In genomic region chr8:84844397-84845070, GRCm38 (mm10) we compare ENCODE assay signal across 8 mouse cellular contexts. TPM values are rescaled to one million over a fixed set of nuclear protein-coding genes. Genes with fewer than 3 reads are reported as not detected.
DNase-seq lines count a peak whose midpoint lies in the region; ATAC-seq and TF ChIP-seq lines count a peak whose summit lies in the region.

No protein-coding gene starts in this region.

- peak overlapping the region; percentile 99 for H3K9ac ChIP-seq in heart, embryonic 11.5 days (ENCODE audit: low read depth, low read length)
- H3K9ac ChIP-seq in hindbrain, embryonic 11.5 days (ENCODE audit: low read depth, low read length): peak overlapping the region; percentile 99; the same call in 1 of the 2 replicates

- ATAC-seq in heart, embryonic 11.5 days (replicated peaks; ENCODE audit: insufficient number of reproducible peaks, low FRiP score, low TSS enrichment): no peak
- no peak for ATAC-seq in G1E (ENCODE audit: extremely low read depth, insufficient number of reproducible peaks, low FRiP score, poor library complexity, severe bottlenecking)
- no peak for ATAC-seq in hindbrain, embryonic 11.5 days (ENCODE audit: low FRiP score)

- peaks cover 30% of the 10 kb centered on the region for H3K4me1 ChIP-seq in heart, embryonic 11.5 days (ENCODE audit: control insufficient read depth, insufficient read depth, low read length)
- peaks cover 59% of the 10 kb centered on the region for H3K4me1 ChIP-seq in G1E (ENCODE audit: insufficient read depth, low read depth, low read length)
- H3K4me1 ChIP-seq in hindbrain, embryonic 11.5 days (replicated peaks; ENCODE audit: control insufficient read depth, insufficient read depth, low read length): peaks cover 8% of the 10 kb centered on the region
- peaks cover 50% of the 10 kb centered on the region for H3K4me1 ChIP-seq in midbrain, embryonic 10.5 days

- TF ChIP-seq CTCF in G1E (IDR thresholded peaks at IDR 0.05; ENCODE audit: low read depth, low read length): no peak

- H3K27ac ChIP-seq in heart, embryonic 11.5 days (ENCODE audit: low read depth, low read length): no peak overlapping the region
- H3K27ac ChIP-seq in hindbrain, embryonic 11.5 days (ENCODE audit: low read depth, low read length): no peak overlapping the region
- H3K27ac ChIP-seq in midbrain, embryonic 10.5 days (replicated peaks): no peak overlapping the region

- DNase-seq in heart, adult 8-10 months (ENCODE audit: low spot score): no peak
- no peak for DNase-seq in G1E (ENCODE audit: low spot score)
- no peak for DNase-seq in hindbrain, embryonic 11.5 days (ENCODE audit: low spot score)
- no peak for DNase-seq in midbrain, embryonic 10.5 days (ENCODE audit: low spot score)
- no peak for DNase-seq in natural killer cell, adult 2 months (ENCODE audit: low spot score in 2 of 2)
- no peak for DNase-seq in layer of hippocampus, adult 9-10 months (ENCODE audit: low spot score)
- no peak for DNase-seq in cerebellum, postnatal 10 days

- H3K27me3 ChIP-seq in heart, embryonic 11.5 days (ENCODE audit: control insufficient read depth, insufficient read depth, low read length): no peaks in the 10 kb centered on the region
- H3K27me3 ChIP-seq in G1E (ENCODE audit: insufficient read depth, low read length): no peaks in the 10 kb centered on the region
- no peaks in the 10 kb centered on the region for H3K27me3 ChIP-seq in hindbrain, embryonic 11.5 days (ENCODE audit: control insufficient read depth, insufficient read depth, low read length)
- H3K27me3 ChIP-seq in midbrain, embryonic 10.5 days (ENCODE audit: low read depth, poor library complexity, severe bottlenecking): no peaks in the 10 kb centered on the region

- peak overlapping the region; percentile 69 for H3K4me2 ChIP-seq in heart, embryonic 11.5 days
- peak overlapping the region; percentile 74 for H3K4me2 ChIP-seq in hindbrain, embryonic 11.5 days (replicated peaks; ENCODE audit: low read depth, low read length)

- H3K36me3 ChIP-seq in heart, embryonic 11.5 days (ENCODE audit: control insufficient read depth, insufficient read depth, low read length): peaks cover 30% of the 10 kb centered on the region
- peaks cover 55% of the 10 kb centered on the region for H3K36me3 ChIP-seq in G1E (replicated peaks)
- peaks cover 28% of the 10 kb centered on the region for H3K36me3 ChIP-seq in hindbrain, embryonic 11.5 days (ENCODE audit: control insufficient read depth, insufficient read depth, low read length)
- H3K36me3 ChIP-seq in midbrain, embryonic 10.5 days: peaks cover 50% of the 10 kb centered on the region

- H3K9me3 ChIP-seq in heart, embryonic 11.5 days (replicated peaks; ENCODE audit: control insufficient read depth, low read length): no peaks in the 10 kb centered on the region
- no peaks in the 10 kb centered on the region for H3K9me3 ChIP-seq in G1E (replicated peaks)
- H3K9me3 ChIP-seq in hindbrain, embryonic 11.5 days (ENCODE audit: control insufficient read depth, low read length): no peaks in the 10 kb centered on the region
- H3K9me3 ChIP-seq in midbrain, embryonic 10.5 days (replicated peaks): no peaks in the 10 kb centered on the region

- 85% methylated on average over 9 of the region's 9 CpGs for WGBS in heart, embryonic 11.5 days (ENCODE audit: insufficient replicate concordance)
- 93% methylated on average over 9 of the region's 9 CpGs for WGBS in hindbrain, embryonic 11.5 days
- whole genome bisulfite sequencing in midbrain, embryonic 10.5 days: 92% methylated on average over 9 of the region's 9 CpGs

- peak overlapping the region; percentile 97 for H3K4me3 ChIP-seq in heart, embryonic 11.5 days (ENCODE audit: low read depth, low read length)
- peak overlapping the region; percentile 91 for H3K4me3 ChIP-seq in G1E (ENCODE audit: low read depth, low read length)
- peak overlapping the region; percentile 96 for H3K4me3 ChIP-seq in hindbrain, embryonic 11.5 days (ENCODE audit: low read depth, low read length)
- peak overlapping the region; percentile 94 for H3K4me3 ChIP-seq in midbrain, embryonic 10.5 days

RNA-seq across cellular contexts. Expression of gene Calr, which starts 2.2 kb away (rescaled TPM):
- 830 and 894 TPM in 2 replicates for polyA plus RNA-seq in heart, embryonic 11.5 days (2014; fragmentation: Nextera tagmentation; extraction: Ambion mirVana)
- total RNA-seq in heart, adult 8-10 months (2022): 100 to 1,000 TPM; 330 to 410 (median 343) TPM
- total RNA-seq in G1E (2014; fragmentation: Nextera tagmentation) (406 and 435 TPM in 2 replicates), G1E (2017) (831 and 954 TPM in 2 replicates)
- polyA plus RNA-seq in G1E (2012): 248 and 253 TPM in 2 replicates
- polyA plus RNA-seq in hindbrain, embryonic 11.5 days (2014; fragmentation: Nextera tagmentation; extraction: Ambion mirVana): 837 and 845 TPM in 2 replicates
- 723 and 798 TPM in 2 replicates for polyA plus RNA-seq in midbrain, embryonic 10.5 days (2016; fragmentation: Nextera tagmentation; extraction: Ambion mirVana)

RNA-seq across cellular contexts. Expression of gene Rad23a, which starts 4.1 kb away (rescaled TPM):
- polyA plus RNA-seq in heart, embryonic 11.5 days (2014; fragmentation: Nextera tagmentation; extraction: Ambion mirVana): 125 and 127 TPM in 2 replicates
- total RNA-seq in heart, adult 8-10 months (2022): 10 to 100 TPM; 82.8 to 92.9 (median 89.3) TPM
- total RNA-seq in G1E (2014; fragmentation: Nextera tagmentation) (116 and 121 TPM in 2 replicates), G1E (2017) (38.7 and 39.2 TPM in 2 replicates)
- polyA plus RNA-seq in G1E (2012): 414 and 672 TPM in 2 replicates
- 88.6 and 91.3 TPM in 2 replicates for polyA plus RNA-seq in hindbrain, embryonic 11.5 days (2014; fragmentation: Nextera tagmentation; extraction: Ambion mirVana)
- 124 and 131 TPM in 2 replicates for polyA plus RNA-seq in midbrain, embryonic 10.5 days (2016; fragmentation: Nextera tagmentation; extraction: Ambion mirVana)

RNA-seq across cellular contexts. Expression of gene Farsa, which starts 12.3 kb away (rescaled TPM):
- polyA plus RNA-seq in heart, embryonic 11.5 days (2014; fragmentation: Nextera tagmentation; extraction: Ambion mirVana): 53.6 and 54.5 TPM in 2 replicates
- 10 to 100 TPM; 19.9 to 24.6 (median 22.9) TPM for total RNA-seq in heart, adult 8-10 months (2022)
- 35.3 and 39.6 TPM in 2 replicates for total RNA-seq in G1E (2014; fragmentation: Nextera tagmentation)
- total RNA-seq in G1E (2017): 182 and 203 TPM in 2 replicates
- 138 and 152 TPM in 2 replicates for polyA plus RNA-seq in G1E (2012)
- polyA plus RNA-seq in hindbrain, embryonic 11.5 days (2014; fragmentation: Nextera tagmentation; extraction: Ambion mirVana): 89.6 and 91.4 TPM in 2 replicates
- 133 and 139 TPM in 2 replicates for polyA plus RNA-seq in midbrain, embryonic 10.5 days (2016; fragmentation: Nextera tagmentation; extraction: Ambion mirVana)

RNA-seq across cellular contexts. Expression of gene Gadd45gip1, which starts 13.2 kb away (rescaled TPM):
- 51.5 and 52.2 TPM in 2 replicates for polyA plus RNA-seq in heart, embryonic 11.5 days (2014; fragmentation: Nextera tagmentation; extraction: Ambion mirVana)
- 10 to 100 TPM; 31.0 to 34.9 (median 33.1) TPM for total RNA-seq in heart, adult 8-10 months (2022)
- total RNA-seq in G1E (2014; fragmentation: Nextera tagmentation) (10.0 and 13.0 TPM in 2 replicates), G1E (2017) (20.4 and 20.9 TPM in 2 replicates)
- 79.7 and 93.0 TPM in 2 replicates for polyA plus RNA-seq in G1E (2012)
- 36.0 and 37.2 TPM in 2 replicates for polyA plus RNA-seq in hindbrain, embryonic 11.5 days (2014; fragmentation: Nextera tagmentation; extraction: Ambion mirVana)
- polyA plus RNA-seq in midbrain, embryonic 10.5 days (2016; fragmentation: Nextera tagmentation; extraction: Ambion mirVana): 46.3 and 47.2 TPM in 2 replicates

RNA-seq across cellular contexts. Expression of gene Dand5, which starts 21.9 kb away (rescaled TPM):
- polyA plus RNA-seq in heart, embryonic 11.5 days (2014; fragmentation: Nextera tagmentation; extraction: Ambion mirVana): 5.0 and 6.0 TPM in 2 replicates
- 10 to 100 TPM; 10.3 to 13.2 (median 12.0) TPM for total RNA-seq in heart, adult 8-10 months (2022)
- total RNA-seq in G1E (2014; fragmentation: Nextera tagmentation) (7.1 and 7.7 TPM in 2 replicates), G1E (2017) (1.8 and 2.2 TPM in 2 replicates)
- polyA plus RNA-seq in G1E (2012): 1.4 and 2.1 TPM in 2 replicates
- polyA plus RNA-seq in hindbrain, embryonic 11.5 days (2014; fragmentation: Nextera tagmentation; extraction: Ambion mirVana): 6.2 and 7.1 TPM in 2 replicates
- polyA plus RNA-seq in midbrain, embryonic 10.5 days (2016; fragmentation: Nextera tagmentation; extraction: Ambion mirVana): 2.9 and 5.3 TPM in 2 replicates
